Mouse (Mus musculus) bone marrow macrophage, adult 2 months (primary cell): ENCODE results near the gene Sqor. TPM values are rescaled to one million over a fixed set of nuclear protein-coding genes. Genes with fewer than 3 reads are reported as not detected.

Source experiments
- H3K27ac ChIP-seq: 2 replicates; pipeline ENCODE4 v1.5.1; 2012; ENCODE audit warnings: low read depth, low read length; ENCODE audit not compliant: insufficient read depth
- H3K4me1 ChIP-seq: 2 replicates; pipeline ENCODE4 v1.6.1; 2012; ENCODE audit warnings: low read length; ENCODE audit not compliant: control insufficient read depth, insufficient read depth
- H3K4me3 ChIP-seq: 2 replicates; pipeline ENCODE4 v1.5.1; 2012; ENCODE audit warnings: mild to moderate bottlenecking, low read length, moderate library complexity; ENCODE audit not compliant: insufficient read depth
- CTCF ChIP-seq: IDR thresholded peaks from 2 replicates; pipeline ENCODE4 v1.5.1; 2012; ENCODE audit warnings: low read depth, mild to moderate bottlenecking, low read length, moderate library complexity
- POLR2A ChIP-seq: IDR thresholded peaks from 2 replicates; pipeline ENCODE4 v1.6.1; 2012; ENCODE audit warnings: mild to moderate bottlenecking, low read depth, low read length, borderline replicate concordance
- polyA plus RNA-seq: library from polyadenylated mRNA; stranded (reverse); fragments of >200 nt; gene quantifications from 2 replicates; pipeline ENCODE4 v1.2.4, GENCODE M21; 2012; ENCODE audit not compliant: missing spikeins, insufficient read depth, insufficient read length

Gene Sqor
- polyA plus RNA-seq, 1 experiment = 118 TPM

GRCm38 (mm10) chr2:122753739-122754343 is 11.2 kb upstream of the Sqor start:
- peak; percentile 61; the same call in 1 of the 2 replicates for TF ChIP-seq CTCF
- no peak for TF ChIP-seq POLR2A
- Histone ChIP-seq H3K4me1 (no peaks in the 10 kb centered on the region), H3K27ac (no peak overlapping the region), H3K4me3 (no peak overlapping the region)

- Histone ChIP-seq H3K4me1 (peaks cover 16% of the 10 kb centered on the region), H3K27ac (no peak overlapping the region), H3K4me3 (no peak overlapping the region)
- no peak for TF ChIP-seq CTCF
- TF ChIP-seq POLR2A = no peak
Measured at GRCm38 (mm10) chr2:122759791-122760190, 5.2 kb upstream of the Sqor start.

- no peak overlapping the region for H3K4me3 ChIP-seq
- TF ChIP-seq CTCF = no peak
- TF ChIP-seq POLR2A = no peak
- H3K27ac ChIP-seq = 0 out of 2 replicates have a peak overlapping the region, but pooled peaks have one; percentile 4
- peaks cover 28% of the 10 kb centered on the region for H3K4me1 ChIP-seq
Measured at GRCm38 (mm10) chr2:122762991-122763390, 2.0 kb upstream of the Sqor start.

- TF ChIP-seq CTCF = no peak
- no peak for TF ChIP-seq POLR2A
- H3K4me3 ChIP-seq = peak overlapping the region; percentile 67; the same call in 1 of the 2 replicates
- H3K27ac ChIP-seq = no peak overlapping the region
- H3K4me1 ChIP-seq = peaks cover 32% of the 10 kb centered on the region
Measured at GRCm38 (mm10) chr2:122764526-122764925, 511 bp upstream of the Sqor start.

- Histone ChIP-seq H3K4me3 (peak overlapping the region; percentile 67), H3K4me1 (peaks cover 40% of the 10 kb centered on the region), H3K27ac (peak overlapping the region; percentile 36; the same call in 1 of the 2 replicates)
- TF ChIP-seq CTCF (no peak), POLR2A (no peak)
Measured at GRCm38 (mm10) chr2:122765794-122766145, 733 bp downstream of the Sqor start.

GRCm38 (mm10) chr2:122771002-122771401 is 6.0 kb downstream of the Sqor start:
- Histone ChIP-seq H3K27ac (peak overlapping the region; percentile 65), H3K4me1 (peaks cover 48% of the 10 kb centered on the region), H3K4me3 (no peak overlapping the region)
- TF ChIP-seq CTCF = no peak
- TF ChIP-seq POLR2A = no peak

GRCm38 (mm10) chr2:122772899-122773298 is 7.9 kb downstream of the Sqor start:
- Histone ChIP-seq H3K4me3 (no peak overlapping the region), H3K4me1 (peaks cover 53% of the 10 kb centered on the region), H3K27ac (no peak overlapping the region)
- TF ChIP-seq CTCF (no peak), POLR2A (no peak)

GRCm38 (mm10) chr2:122775491-122775890 is 10.5 kb downstream of the Sqor start:
- TF ChIP-seq POLR2A (no peak), CTCF (no peak)
- Histone ChIP-seq H3K4me1 (peaks cover 58% of the 10 kb centered on the region), H3K4me3 (no peak overlapping the region), H3K27ac (no peak overlapping the region)

- no peak overlapping the region for H3K4me3 ChIP-seq
- H3K27ac ChIP-seq = peak overlapping the region; percentile 59
- no peak for TF ChIP-seq POLR2A
- no peak for TF ChIP-seq CTCF
- peaks cover 57% of the 10 kb centered on the region for H3K4me1 ChIP-seq
Measured at GRCm38 (mm10) chr2:122776823-122777222, 11.8 kb downstream of the Sqor start.

- H3K4me3 ChIP-seq = no peak overlapping the region
- peaks cover 60% of the 10 kb centered on the region for H3K4me1 ChIP-seq
- peak overlapping the region; percentile 78 for H3K27ac ChIP-seq
- no peak for TF ChIP-seq POLR2A
- TF ChIP-seq CTCF = no peak
Measured at GRCm38 (mm10) chr2:122779967-122780366, 14.9 kb downstream of the Sqor start.

- TF ChIP-seq CTCF (no peak), POLR2A (no peak)
- Histone ChIP-seq H3K27ac (peak overlapping the region; percentile 78), H3K4me1 (peaks cover 58% of the 10 kb centered on the region), H3K4me3 (no peak overlapping the region)
Measured at GRCm38 (mm10) chr2:122780447-122780846, 15.4 kb downstream of the Sqor start.
